Mouse (Mus musculus): ENCODE measurements at regions not wholly inside any gene's neighbourhood (a gene's known extent, or its start where the extent isn't known, plus 50 kb on each side); places are given as distances from the start of the nearest gene placed in this dataset.

GRCm38 (mm10) chr16:78490245-78490644, 86.3 kb downstream of the D16Ertd472e start:
- DNase-seq (ENCODE audit: low spot score): peak; percentile 23

- no peak for DNase-seq (ENCODE audit: low spot score)
Measured at GRCm38 (mm10) chr16:78489604-78490003, 86.9 kb downstream of the D16Ertd472e start.

- DNase-seq (ENCODE audit: low spot score): no peak
Measured at GRCm38 (mm10) chr16:78486531-78486930, 90.0 kb downstream of the D16Ertd472e start.

GRCm38 (mm10) chr16:78484319-78484718, 92.2 kb downstream of the D16Ertd472e start:
- DNase-seq (ENCODE audit: low spot score): no peak

GRCm38 (mm10) chr16:78481571-78481970, 94.9 kb downstream of the D16Ertd472e start:
- DNase-seq (ENCODE audit: low spot score): no peak

GRCm38 (mm10) chr16:78481065-78481464, 95.4 kb downstream of the D16Ertd472e start:
- no peak for DNase-seq (ENCODE audit: low spot score)

GRCm38 (mm10) chr16:78480261-78480660, 96.2 kb downstream of the D16Ertd472e start:
- DNase-seq (ENCODE audit: low spot score): no peak

GRCm38 (mm10) chr16:78473456-78473855, 96.5 kb upstream of the Btg3 start:
- DNase-seq (ENCODE audit: low spot score): peak; percentile 14

- DNase-seq (ENCODE audit: low spot score): no peak
Measured at GRCm38 (mm10) chr16:78459996-78460395, 83.0 kb upstream of the Btg3 start.

- DNase-seq (ENCODE audit: low spot score): peak; percentile 14
Measured at GRCm38 (mm10) chr16:78457731-78458151, 80.7 kb upstream of the Btg3 start.

GRCm38 (mm10) chr16:78456345-78456744, 79.4 kb upstream of the Btg3 start:
- no peak for DNase-seq (ENCODE audit: low spot score)

GRCm38 (mm10) chr16:78454509-78454908, 77.5 kb upstream of the Btg3 start:
- no peak for DNase-seq (ENCODE audit: low spot score)

GRCm38 (mm10) chr16:78452303-78452702, 75.3 kb upstream of the Btg3 start:
- DNase-seq (ENCODE audit: low spot score): peak; percentile 93

- no peak for DNase-seq (ENCODE audit: low spot score)
Measured at GRCm38 (mm10) chr16:78451750-78452149, 74.8 kb upstream of the Btg3 start.

GRCm38 (mm10) chr16:78451251-78451650, 74.3 kb upstream of the Btg3 start:
- DNase-seq (ENCODE audit: low spot score): no peak

- DNase-seq (ENCODE audit: low spot score): no peak
Measured at GRCm38 (mm10) chr16:78449231-78449630, 72.2 kb upstream of the Btg3 start.

- no peak for DNase-seq (ENCODE audit: low spot score)
Measured at GRCm38 (mm10) chr16:78443262-78443661, 66.3 kb upstream of the Btg3 start.

GRCm38 (mm10) chr16:78442830-78443229, 65.8 kb upstream of the Btg3 start:
- DNase-seq (ENCODE audit: low spot score): no peak

GRCm38 (mm10) chr16:78441961-78442360, 65.0 kb upstream of the Btg3 start:
- no peak for DNase-seq (ENCODE audit: low spot score)

- no peak for DNase-seq (ENCODE audit: low spot score)
Measured at GRCm38 (mm10) chr16:78435707-78436106, 58.7 kb upstream of the Btg3 start.

- peak; percentile 32 for DNase-seq (ENCODE audit: low spot score)
Measured at GRCm38 (mm10) chr16:78427470-78428041, 50.6 kb upstream of the Btg3 start.
